Comparison of ENCODE assay signal across 8 mouse cellular contexts in the genomic region with DNA sequence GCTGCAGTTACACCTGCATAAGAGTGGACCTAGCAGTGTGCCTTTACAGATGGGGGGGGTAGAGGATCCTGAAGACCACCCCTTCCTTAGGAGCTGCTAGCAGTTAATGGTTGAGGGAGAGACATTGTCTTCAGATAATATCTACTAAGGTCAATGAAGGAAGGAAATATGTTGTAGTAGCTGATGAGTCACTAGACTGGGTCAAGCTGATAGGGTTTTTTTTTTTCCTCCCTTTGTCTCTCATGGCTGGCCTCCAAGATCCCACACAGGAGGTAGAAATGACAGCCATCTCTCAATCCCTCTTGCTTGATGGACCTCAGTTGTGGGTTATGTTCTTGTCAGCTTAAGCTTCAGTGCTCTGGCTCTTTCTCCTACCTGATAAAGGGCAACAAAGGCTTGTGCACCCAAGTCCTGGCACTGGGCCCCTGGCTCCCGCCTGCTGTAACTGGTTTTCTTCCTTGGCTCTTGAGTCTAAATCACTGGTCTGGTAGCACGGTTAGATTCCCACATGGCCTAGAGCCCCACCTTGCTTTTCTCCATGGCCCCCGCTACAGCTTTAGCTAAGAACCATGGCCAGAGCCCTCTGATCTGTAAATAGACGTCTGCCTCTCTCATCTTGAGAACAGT. TPM values are rescaled to one million over a fixed set of nuclear protein-coding genes. Genes with fewer than 3 reads are reported as not detected.
A peak's percentile ranks its signal among the peaks of the same experiment; 100 is the strongest.
DNase-seq lines count a peak whose midpoint lies in the region; ATAC-seq and TF ChIP-seq lines count a peak whose summit lies in the region.
"Had no signal": no experiment of that assay in that cellular context is flagged by ENCODE, and none has a peak within 500 bp of the region (broad histone marks: within the 10 kb centered on the region; RNA-seq: fewer than 3 reads in every experiment).

No protein-coding gene starts in this region.

- DNase-seq in lung, adult 18-20 months = peak; percentile 8 to 24
- no peak for DNase-seq in lung, adult 2 months
- DNase-seq in adrenal gland, postnatal 36 days = peak; percentile 11 to 20
- DNase-seq in embryo, embryonic 10 days (ENCODE audit: low spot score) = no peak

- TF ChIP-seq CTCF in lung, adult 2 months (IDR thresholded peaks at IDR 0.05; ENCODE audit: insufficient read depth, low read length) = no peak

- no peak overlapping the region for H3K4me3 ChIP-seq in lung, adult 2 months (replicated peaks; ENCODE audit: extremely low read depth, low read depth, low read length)
- H3K4me3 ChIP-seq: embryonic facial prominence, embryonic 10.5 days had no signal

- TF ChIP-seq POLR2A in lung, adult 2 months (IDR thresholded peaks at IDR 0.05; ENCODE audit: borderline replicate concordance, extremely low read depth, low read depth, low read length) = no peak

- H3K4me1 ChIP-seq in lung, adult 2 months (ENCODE audit: control insufficient read depth, insufficient read depth, low read length) = peaks cover 8% of the 10 kb centered on the region

- peak; percentile 4; the same call in 1 of the 2 replicates for ATAC-seq in granulocyte monocyte progenitor cell, adult 5-6 weeks (replicated peaks; ENCODE audit: poor library complexity, severe bottlenecking)
- ATAC-seq in megakaryocyte progenitor cell, adult 5-6 weeks (replicated peaks; ENCODE audit: poor library complexity) = peak; percentile 34
- no peak for ATAC-seq in erythroblast, adult 5-6 weeks (replicated peaks; ENCODE audit: low FRiP score, poor library complexity, severe bottlenecking)

- 49% methylated on average over 4 of the region's 4 CpGs for WGBS in lung, adult 2 months

RNA-seq across cellular contexts. Expression of gene Hcfc2, which starts 0.6 kb away (rescaled TPM):
- 6.9 and 9.3 TPM in 2 replicates for polyA plus RNA-seq in lung, adult 2 months (2012; rRNA removed)
- 10 to 100 TPM; 28.5 to 32.5 TPM for total RNA-seq in adrenal gland, postnatal 36 days (2021)
- 14.8 and 31.5 TPM in 2 replicates for total RNA-seq in granulocyte monocyte progenitor cell, adult 5-6 weeks (2014; fragmentation: Nextera tagmentation)
- total RNA-seq in granulocyte monocyte progenitor cell, adult 5-6 weeks (2017) = 19.6 and 22.1 TPM in 2 replicates
- total RNA-seq in megakaryocyte progenitor cell, adult 5-6 weeks (2015) = 18.2 and 19.6 TPM in 2 replicates
- total RNA-seq in megakaryocyte progenitor cell, adult 5-6 weeks (2017) = 29.9 and 31.5 TPM in 2 replicates
- 4.2 and 7.9 TPM in 2 replicates for total RNA-seq in erythroblast, adult 5-6 weeks (2015; ENCODE audit: low replicate concordance)
- 7.0 and 9.9 TPM in 2 replicates for total RNA-seq in erythroblast, adult 5-6 weeks (2017; ENCODE audit: low replicate concordance)

RNA-seq across cellular contexts. Expression of gene Glt8d2, which starts 6.1 kb away (rescaled TPM):
- polyA plus RNA-seq in lung, adult 2 months (2012; rRNA removed) = 4.4 and 5.5 TPM in 2 replicates
- 1 to 10 TPM; 1.7 to 2.4 TPM for total RNA-seq in adrenal gland, postnatal 36 days (2021)
- total RNA-seq in granulocyte monocyte progenitor cell, adult 5-6 weeks (2014; fragmentation: Nextera tagmentation) = 1.6 TPM in 1 of 2 replicates, not detected in the other
- total RNA-seq in granulocyte monocyte progenitor cell, adult 5-6 weeks (2017) = 1.8 and 2.5 TPM in 2 replicates
- total RNA-seq in megakaryocyte progenitor cell, adult 5-6 weeks (2015) = 0.15 and 0.56 TPM in 2 replicates
- 0.87 and 1.2 TPM in 2 replicates for total RNA-seq in megakaryocyte progenitor cell, adult 5-6 weeks (2017)
- not detected in 2 replicates for total RNA-seq in erythroblast, adult 5-6 weeks (2015; ENCODE audit: low replicate concordance)
- 0.98 TPM in 1 of 2 replicates, not detected in the other for total RNA-seq in erythroblast, adult 5-6 weeks (2017; ENCODE audit: low replicate concordance)

Comparison
In these comparisons a context has a peak if more than half of its experiments do, and no peak if none do; other contexts are left out.
1. DNase-seq: peak in lung, adult 18-20 months (2 of 2) and adrenal gland, postnatal 36 days (2 of 2); none in lung, adult 2 months (single experiment) and embryo, embryonic 10 days (single experiment).